Mouse (Mus musculus) intestine, embryonic 15.5 days (tissue): ENCODE results near the gene Zdhhc18. TPM values are rescaled to one million over a fixed set of nuclear protein-coding genes. Genes with fewer than 3 reads are reported as not detected.

ENCODE experiments used
- ATAC-seq: fragments of 200-750 bp; cut with Nextera tagmentation; 2 replicates; pipeline ENCODE4 v1.8.0; 2017; ENCODE audit warnings: moderate TSS enrichment, moderate library complexity
- H3K27ac ChIP-seq: fragments of 300-500 bp; sonication (generic); 2 replicates; pipeline ENCODE4 v1.5.1; 2015; ENCODE audit warnings: mild to moderate bottlenecking, inconsistent platforms
- H3K27me3 ChIP-seq: fragments of 300-500 bp; sonication (generic); replicated peaks from 2 replicates; pipeline ENCODE4 v1.6.1; 2015; ENCODE audit warnings: inconsistent platforms
- H3K36me3 ChIP-seq: fragments of 300-500 bp; sonication (generic); 2 replicates; pipeline ENCODE4 v1.6.1; 2015; ENCODE audit warnings: inconsistent platforms
- H3K4me1 ChIP-seq: fragments of 300-500 bp; sonication (generic); replicated peaks from 2 replicates; pipeline ENCODE4 v1.6.1; 2015; ENCODE audit warnings: inconsistent platforms
- H3K4me2 ChIP-seq: fragments of 300-500 bp; sonication (generic); replicated peaks from 2 replicates; pipeline ENCODE4 v1.6.1; 2015; ENCODE audit warnings: mild to moderate bottlenecking, inconsistent platforms
- H3K4me3 ChIP-seq: fragments of 300-500 bp; sonication (generic); replicated peaks from 2 replicates; pipeline ENCODE4 v1.5.1; 2015; ENCODE audit warnings: inconsistent platforms
- H3K9ac ChIP-seq: fragments of 300-500 bp; sonication (generic); 2 replicates; pipeline ENCODE4 v1.6.1; 2015; ENCODE audit warnings: inconsistent platforms
- H3K9me3 ChIP-seq: fragments of 300-500 bp; sonication (generic); 2 replicates; pipeline ENCODE4 v1.6.1; 2016; ENCODE audit warnings: inconsistent platforms
- WGBS: fragments of 180-500 bp; shearing (Covaris S2); methylation state at CpG from one replicate; pipeline ENCODE4 v1.1.7; 2015; 5-methylcytosine and 5-hydroxymethylcytosine counted together
- polyA plus RNA-seq: library from polyadenylated mRNA; unstranded; fragments of >200 nt; fragmentation: Nextera tagmentation; extraction: Ambion mirVana; gene quantifications from 2 replicates; pipeline ENCODE4 v1.2.1, GENCODE M21; 2015

Zdhhc18 gene
- 2.0 and 4.1 TPM in 2 replicates for polyA plus RNA-seq

- WGBS = 35% methylated on average over 7 of the region's 7 CpGs
- Histone ChIP-seq H3K4me3 (0 out of 2 replicates have a peak within 1 kb of the TSS, but pooled peaks have one; percentile 19), H3K9me3 (no peaks in the 10 kb centered on the region; the same call in 1 of the 2 replicates), H3K36me3 (no peaks in the 10 kb centered on the region), H3K9ac (no peak within 1 kb of the TSS), H3K27me3 (no peaks in the 10 kb centered on the region), H3K4me2 (peak within 1 kb of the TSS; percentile 43; the same call in 1 of the 2 replicates), H3K4me1 (peaks cover 4% of the 10 kb centered on the region; the same call in 1 of the 2 replicates), H3K27ac (0 out of 2 replicates have a peak within 1 kb of the TSS, but pooled peaks have one; percentile 2)
- ATAC-seq = peak; percentile 81
These were observed at the start of gene Zdhhc18 for GRCm38 (mm10) chr4:133649989-133650699. Gene Zdhhc18, minus strand, starts transcription at chr4:133650154.

DNA sequence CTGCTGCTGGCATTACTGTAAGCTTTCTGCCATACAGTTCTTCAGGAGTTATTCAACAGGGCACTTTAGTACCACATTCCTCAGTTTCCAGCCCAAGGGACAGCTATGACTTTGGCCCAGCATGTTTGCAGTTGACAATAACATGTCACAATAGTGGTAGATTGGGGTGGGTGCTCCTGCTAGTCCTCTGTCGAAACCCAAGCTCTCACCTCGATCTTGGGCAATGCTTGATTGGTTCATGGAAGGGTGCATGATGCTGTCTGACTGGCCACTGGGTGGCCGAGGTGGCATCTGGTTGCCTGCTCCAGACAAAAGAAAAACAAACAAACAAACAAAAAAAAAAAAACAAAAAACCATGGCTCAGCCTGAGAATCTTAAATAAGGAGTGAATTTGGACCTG is 45.4 kb upstream of the Zdhhc18 start:
- no peak overlapping the region for H3K27ac ChIP-seq
- ATAC-seq = no peak
- H3K4me2 ChIP-seq = no peak overlapping the region
- peaks cover 12% of the 10 kb centered on the region for H3K4me1 ChIP-seq
- H3K36me3 ChIP-seq = peaks cover 49% of the 10 kb centered on the region
- H3K9me3 ChIP-seq = no peaks in the 10 kb centered on the region
- WGBS = 85% methylated on average over 3 of the region's 3 CpGs
- no peak overlapping the region for H3K9ac ChIP-seq
- H3K27me3 ChIP-seq = no peaks in the 10 kb centered on the region
- no peak overlapping the region for H3K4me3 ChIP-seq

GRCm38 (mm10) chr4:133690252-133690651 is 40.3 kb upstream of the Zdhhc18 start:
- Histone ChIP-seq H3K36me3 (peaks cover 81% of the 10 kb centered on the region), H3K27me3 (no peaks in the 10 kb centered on the region), H3K9ac (no peak overlapping the region), H3K4me1 (peaks cover 33% of the 10 kb centered on the region), H3K4me2 (no peak overlapping the region), H3K27ac (0 out of 2 replicates have a peak overlapping the region, but pooled peaks have one; percentile 28), H3K9me3 (no peaks in the 10 kb centered on the region), H3K4me3 (no peak overlapping the region)
- 16% methylated on average over 5 of the region's 5 CpGs for WGBS
- ATAC-seq = 0 out of 2 replicates have a peak, but pooled peaks have one; percentile 30

DNA sequence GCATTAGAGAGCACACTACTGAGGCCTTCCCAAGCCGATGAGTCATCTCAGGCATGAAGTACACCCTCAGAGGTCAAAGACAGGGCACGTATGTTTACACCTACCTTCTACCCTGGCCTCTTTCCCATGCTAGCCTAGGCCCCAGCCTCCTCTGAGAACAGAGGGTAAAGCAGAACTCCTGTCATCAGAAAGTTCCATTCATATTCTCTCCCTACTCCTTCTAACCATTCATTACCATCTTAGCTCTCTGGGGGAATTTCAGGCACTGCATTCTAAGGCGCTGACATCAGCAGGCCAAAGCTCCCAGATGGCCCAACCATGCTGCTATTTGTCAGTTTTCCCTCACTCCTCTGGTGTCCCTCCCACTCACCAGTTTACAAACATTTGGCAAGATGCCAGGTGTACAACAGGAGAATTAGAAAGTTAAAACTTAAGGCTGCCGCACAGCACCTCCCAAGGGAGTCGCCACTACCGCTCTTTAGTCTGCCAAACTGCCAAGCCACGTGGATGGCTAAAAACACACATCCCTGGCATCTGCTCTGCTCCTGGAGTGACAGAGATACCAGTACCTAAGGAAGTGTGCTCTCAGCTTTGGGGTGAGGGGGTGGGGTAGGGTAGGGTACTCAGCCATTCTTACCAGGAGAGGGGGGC is 38.6 kb upstream of the Zdhhc18 start:
- no peak overlapping the region for H3K4me2 ChIP-seq
- H3K27ac ChIP-seq = no peak overlapping the region
- H3K9ac ChIP-seq = no peak overlapping the region
- peaks cover 84% of the 10 kb centered on the region for H3K36me3 ChIP-seq
- peak; percentile 79 for ATAC-seq
- H3K27me3 ChIP-seq = no peaks in the 10 kb centered on the region
- H3K4me3 ChIP-seq = no peak overlapping the region
- H3K4me1 ChIP-seq = peaks cover 33% of the 10 kb centered on the region
- whole genome bisulfite sequencing = 36% methylated on average over 7 of the region's 7 CpGs
- H3K9me3 ChIP-seq = no peaks in the 10 kb centered on the region

- ATAC-seq = no peak
- Histone ChIP-seq H3K4me2 (no peak overlapping the region), H3K36me3 (peaks cover 80% of the 10 kb centered on the region), H3K9me3 (no peaks in the 10 kb centered on the region), H3K9ac (no peak overlapping the region), H3K4me3 (no peak overlapping the region), H3K27me3 (no peaks in the 10 kb centered on the region), H3K27ac (no peak overlapping the region), H3K4me1 (peaks cover 30% of the 10 kb centered on the region)
- 89% methylated on average over 5 of the region's 5 CpGs for WGBS
These were observed 37.2 kb upstream of the Zdhhc18 start for GRCm38 (mm10) chr4:133687126-133687525.

DNA sequence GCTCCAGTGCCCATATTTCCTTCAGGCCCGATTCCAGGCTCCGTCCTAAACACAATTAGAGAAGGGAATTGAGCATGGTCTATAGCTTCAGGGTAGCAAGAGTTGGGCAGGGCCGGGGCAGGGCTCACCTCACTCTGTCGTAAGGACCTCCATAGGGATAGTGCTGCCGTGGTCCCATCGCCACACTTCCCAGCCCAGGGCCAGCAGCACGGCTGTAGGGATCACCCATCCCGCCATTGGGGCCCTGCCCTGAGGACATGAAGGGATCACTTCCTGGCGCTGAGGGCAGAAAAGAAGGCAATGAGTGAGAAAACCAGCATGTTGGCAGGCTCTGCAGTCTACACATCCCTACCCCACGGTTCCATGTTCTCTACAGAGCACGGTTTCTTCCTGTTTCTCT is 36.6 kb upstream of the Zdhhc18 start:
- WGBS = 89% methylated on average over 11 of the region's 11 CpGs
- Histone ChIP-seq H3K4me2 (no peak overlapping the region), H3K4me1 (peaks cover 30% of the 10 kb centered on the region), H3K27me3 (no peaks in the 10 kb centered on the region), H3K27ac (no peak overlapping the region), H3K9me3 (no peaks in the 10 kb centered on the region), H3K36me3 (peaks cover 76% of the 10 kb centered on the region), H3K4me3 (no peak overlapping the region), H3K9ac (no peak overlapping the region)
- ATAC-seq = no peak

DNA sequence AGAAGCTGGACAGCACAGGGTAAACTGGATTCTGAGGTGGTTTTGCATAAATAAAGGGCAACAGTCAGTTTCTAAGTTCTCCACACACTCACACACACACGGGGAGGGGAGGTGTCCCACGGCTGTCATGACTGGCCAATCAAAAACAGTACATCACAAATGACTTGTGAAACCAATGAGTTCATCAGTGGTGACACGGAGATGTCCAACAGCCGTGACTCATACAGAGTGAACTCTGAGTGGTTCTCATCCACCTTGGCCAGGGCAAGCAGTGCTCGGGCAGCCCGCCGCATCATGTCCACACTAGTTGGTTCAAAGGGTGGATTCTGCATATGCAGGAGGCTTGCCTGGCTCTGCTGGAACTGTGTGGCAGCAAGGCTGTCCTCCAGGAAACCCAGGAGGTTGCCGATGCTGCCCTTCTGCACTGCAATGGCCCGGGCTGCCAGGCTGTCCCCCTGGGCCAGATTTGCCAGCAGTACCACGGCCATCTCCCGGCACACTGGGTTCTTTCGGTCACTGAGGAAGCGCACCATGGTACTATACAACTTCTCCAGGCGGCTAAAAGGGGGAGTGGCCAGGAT is 30.3 kb upstream of the Zdhhc18 start:
- 0 out of 2 replicates have a peak, but pooled peaks have one; percentile 7 for ATAC-seq
- peaks cover 19% of the 10 kb centered on the region for H3K4me1 ChIP-seq
- H3K27ac ChIP-seq = no peak overlapping the region
- no peak overlapping the region for H3K9ac ChIP-seq
- H3K9me3 ChIP-seq = no peaks in the 10 kb centered on the region
- 86% methylated on average over 14 of the region's 14 CpGs for WGBS
- H3K36me3 ChIP-seq = peaks cover 50% of the 10 kb centered on the region
- no peaks in the 10 kb centered on the region for H3K27me3 ChIP-seq
- H3K4me3 ChIP-seq = no peak overlapping the region
- no peak overlapping the region for H3K4me2 ChIP-seq

- no peak overlapping the region for H3K4me3 ChIP-seq
- no peak overlapping the region for H3K27ac ChIP-seq
- no peak for ATAC-seq
- no peak overlapping the region for H3K4me2 ChIP-seq
- peaks cover 43% of the 10 kb centered on the region for H3K36me3 ChIP-seq
- H3K9ac ChIP-seq = no peak overlapping the region
- peaks cover 20% of the 10 kb centered on the region for H3K4me1 ChIP-seq
- no peaks in the 10 kb centered on the region for H3K9me3 ChIP-seq
- 76% methylated on average over 7 of the region's 7 CpGs for WGBS
- H3K27me3 ChIP-seq = no peaks in the 10 kb centered on the region
These were observed 29.7 kb upstream of the Zdhhc18 start for GRCm38 (mm10) chr4:133679629-133680028.

DNA sequence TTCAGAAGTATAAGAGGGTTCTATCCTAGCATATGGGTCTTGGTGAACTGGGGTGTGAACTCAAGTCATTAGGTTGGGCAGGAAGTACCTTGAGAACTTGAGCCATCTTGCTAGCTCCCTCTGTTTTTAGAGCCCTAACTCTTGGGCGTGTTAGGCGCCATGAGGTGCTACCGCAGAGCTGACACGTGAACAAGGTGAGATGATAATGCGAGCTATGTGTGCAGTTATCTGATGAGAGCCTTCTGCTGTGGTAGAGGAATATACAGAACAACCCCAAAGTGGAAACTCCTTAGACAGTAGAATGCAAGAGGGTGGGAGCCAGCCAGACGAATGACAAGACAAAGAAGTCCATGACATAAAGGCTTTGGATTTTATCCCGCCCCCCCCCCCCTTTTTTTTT is 27.3 kb upstream of the Zdhhc18 start:
- Histone ChIP-seq H3K27ac (no peak overlapping the region), H3K9me3 (no peaks in the 10 kb centered on the region)
- WGBS = 65% methylated on average over 7 of the region's 7 CpGs

DNA sequence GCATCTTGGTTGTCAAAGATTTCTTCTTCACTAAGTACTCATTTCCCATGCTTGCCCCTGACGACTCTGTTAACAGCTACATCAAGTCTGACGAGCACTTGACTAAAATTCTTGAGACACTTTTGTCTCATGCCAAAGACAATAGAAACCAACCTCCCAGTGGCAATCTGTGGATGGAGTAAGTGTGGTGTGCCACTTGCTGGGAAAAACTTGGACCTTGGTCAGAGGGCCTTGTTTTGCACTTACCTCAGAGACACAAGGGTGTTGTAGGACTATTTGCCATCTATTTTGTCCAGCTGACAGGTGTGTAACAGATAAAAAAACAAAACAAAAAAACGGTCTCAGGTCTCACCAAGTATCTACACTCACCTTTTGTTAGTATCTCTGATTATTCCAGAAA is 26.2 kb upstream of the Zdhhc18 start:
- peaks cover 33% of the 10 kb centered on the region for H3K4me1 ChIP-seq
- WGBS = 25% methylated on average over 3 of the region's 3 CpGs
- H3K4me2 ChIP-seq = no peak overlapping the region
- no peaks in the 10 kb centered on the region for H3K27me3 ChIP-seq
- no peak for ATAC-seq
- peaks cover 18% of the 10 kb centered on the region for H3K36me3 ChIP-seq
- H3K9me3 ChIP-seq = no peaks in the 10 kb centered on the region
- peak overlapping the region; percentile 58; the same call in 1 of the 2 replicates for H3K27ac ChIP-seq
- H3K9ac ChIP-seq = no peak overlapping the region
- no peak overlapping the region for H3K4me3 ChIP-seq

More for the DNA sequence above, 27.3 kb upstream of the Zdhhc18 start:
- no peak for ATAC-seq
- H3K36me3 ChIP-seq = peaks cover 24% of the 10 kb centered on the region
- H3K9ac ChIP-seq = no peak overlapping the region
- H3K4me1 ChIP-seq = peaks cover 33% of the 10 kb centered on the region
- no peaks in the 10 kb centered on the region for H3K27me3 ChIP-seq
- no peak overlapping the region for H3K4me3 ChIP-seq
- no peak overlapping the region for H3K4me2 ChIP-seq

GRCm38 (mm10) chr4:133675594-133676016 is 25.7 kb upstream of the Zdhhc18 start:
- H3K4me1 ChIP-seq = peaks cover 36% of the 10 kb centered on the region
- no peaks in the 10 kb centered on the region for H3K9me3 ChIP-seq
- peak; percentile 9; the same call in 1 of the 2 replicates for ATAC-seq
- H3K27me3 ChIP-seq = no peaks in the 10 kb centered on the region
- H3K4me2 ChIP-seq = no peak overlapping the region; the same call in 1 of the 2 replicates
- no peak overlapping the region for H3K4me3 ChIP-seq
- no peak overlapping the region for H3K9ac ChIP-seq
- WGBS = 6% methylated on average over 5 of the region's 5 CpGs
- peaks cover 13% of the 10 kb centered on the region for H3K36me3 ChIP-seq
- peak overlapping the region; percentile 58; the same call in 1 of the 2 replicates for H3K27ac ChIP-seq

DNA sequence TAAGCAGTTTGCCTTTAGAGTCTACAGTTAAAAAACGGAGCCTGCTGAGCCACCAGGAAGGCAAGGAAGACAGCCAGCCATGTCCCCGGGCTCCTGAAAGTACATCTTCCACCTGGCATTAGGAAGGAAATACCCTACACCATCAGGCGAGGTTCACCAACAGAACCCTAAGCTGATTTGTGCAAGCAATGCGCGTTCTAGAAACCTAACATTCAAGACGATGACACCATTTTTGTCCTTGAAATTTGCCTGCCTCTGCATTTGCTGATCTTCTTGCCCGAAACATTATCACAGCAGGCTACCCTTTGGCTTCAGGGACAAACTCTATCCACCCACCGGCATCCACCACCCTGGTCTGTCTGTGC is 24.4 kb upstream of the Zdhhc18 start:
- H3K27me3 ChIP-seq = no peaks in the 10 kb centered on the region
- H3K36me3 ChIP-seq = peaks cover 5% of the 10 kb centered on the region; the same call in 1 of the 2 replicates
- WGBS = 54% methylated on average over 8 of the region's 8 CpGs
- peak overlapping the region; percentile 72 for H3K4me2 ChIP-seq
- peaks cover 48% of the 10 kb centered on the region for H3K4me1 ChIP-seq
- H3K4me3 ChIP-seq = no peak overlapping the region
- H3K9me3 ChIP-seq = no peaks in the 10 kb centered on the region
- no peak overlapping the region for H3K9ac ChIP-seq
- no peak for ATAC-seq
- H3K27ac ChIP-seq = peak overlapping the region; percentile 98
